Mouse (Mus musculus) cerebellum, adult (tissue): Measurements from ENCODE around the gene Bricd5.

Source experiments
- ATAC-seq: cut with Nextera tagmentation; 2 replicates; pipeline ENCODE4 v1.9.2; 2017; ENCODE audit warnings: mild to moderate bottlenecking, moderate library complexity, mixed read lengths; ENCODE audit not compliant: insufficient number of reproducible peaks, low FRiP score, low TSS enrichment

Gene Bricd5

DNA sequence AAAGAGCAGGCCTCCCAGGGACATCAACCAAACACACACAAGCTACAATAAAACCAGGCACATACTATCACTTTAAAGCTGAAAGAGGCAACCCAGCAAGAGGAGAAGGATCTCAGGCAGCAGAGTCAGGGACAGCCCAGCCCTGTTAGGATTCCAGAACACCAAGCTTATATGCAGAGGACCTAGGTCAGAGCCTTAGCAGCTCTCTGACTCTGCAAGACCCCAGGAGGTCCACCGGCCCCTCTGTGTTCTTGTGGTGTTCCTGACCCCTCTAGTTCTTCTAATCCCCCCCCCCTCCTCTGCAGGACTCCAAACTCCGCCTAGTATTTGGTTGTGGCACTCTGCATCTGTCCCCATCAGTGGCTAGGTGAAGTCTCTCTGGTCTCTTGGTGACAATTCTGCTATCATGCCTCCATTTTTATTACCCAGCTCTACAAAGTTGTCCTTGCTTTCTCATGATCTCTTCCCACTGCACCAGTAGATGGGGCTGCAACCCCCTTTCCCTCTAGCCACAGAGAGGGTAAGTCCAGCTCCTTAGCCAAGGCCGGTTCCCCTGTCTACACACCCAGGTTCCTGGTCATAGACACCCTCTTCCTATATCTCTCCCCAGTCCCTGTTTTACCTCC is 6.6 kb downstream of the Bricd5 start:
- ATAC-seq = no peak

DNA sequence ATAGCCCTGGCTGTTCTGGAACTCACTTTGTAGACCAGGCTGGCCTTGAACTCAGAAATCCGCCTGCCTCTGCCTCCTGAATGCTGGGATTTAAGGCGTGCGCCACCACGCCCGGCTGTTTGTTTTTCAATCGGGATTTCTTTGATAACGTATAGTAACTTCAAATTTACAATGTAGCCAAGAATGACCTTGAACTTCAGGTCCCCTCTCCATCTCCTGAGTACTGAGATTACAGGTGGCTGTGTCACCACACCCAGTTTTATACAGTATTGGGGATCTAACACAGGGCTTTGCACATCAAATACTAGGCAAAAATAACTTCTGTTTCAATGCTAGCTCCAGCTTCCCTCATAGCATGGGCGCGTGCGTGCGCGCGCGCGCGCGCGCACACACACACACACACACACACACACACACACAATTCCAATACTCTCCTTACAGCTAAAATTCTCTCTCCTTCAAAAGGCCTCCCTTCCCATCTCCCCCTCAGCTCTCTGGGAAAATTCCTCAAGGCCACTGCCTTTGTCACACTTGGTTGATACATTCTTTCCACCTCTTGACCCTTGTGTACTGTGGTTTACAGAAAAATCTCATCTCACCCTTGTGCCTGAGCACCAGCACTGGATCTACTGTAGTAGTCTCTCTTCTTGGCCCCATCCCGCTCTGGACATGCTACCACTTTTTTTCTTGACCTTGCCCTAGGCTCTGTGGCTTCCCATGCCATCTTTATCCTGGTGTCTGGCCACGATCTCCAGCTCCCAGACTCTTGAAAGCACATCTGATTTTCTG is 7.5 kb downstream of the Bricd5 start:
- no peak for ATAC-seq

DNA sequence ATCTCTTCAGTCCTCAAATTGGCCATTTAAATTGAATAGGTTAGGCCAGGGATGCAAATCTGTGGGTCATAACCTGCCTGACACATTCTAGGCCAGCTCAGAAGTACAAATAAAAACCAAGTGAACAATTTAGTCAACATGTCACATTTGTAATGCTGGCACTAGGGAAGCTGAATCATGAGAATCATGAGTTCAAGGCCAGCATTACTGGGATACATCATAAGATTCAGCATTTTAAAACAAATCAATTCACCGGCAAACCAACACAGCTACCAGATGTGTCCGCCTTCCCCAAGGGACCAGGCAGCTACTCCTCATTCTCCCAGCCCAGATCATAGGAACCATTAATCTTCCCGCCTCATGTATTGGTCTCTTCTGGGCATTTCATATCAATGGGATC is 9.8 kb downstream of the Bricd5 start:
- ATAC-seq = no peak

DNA sequence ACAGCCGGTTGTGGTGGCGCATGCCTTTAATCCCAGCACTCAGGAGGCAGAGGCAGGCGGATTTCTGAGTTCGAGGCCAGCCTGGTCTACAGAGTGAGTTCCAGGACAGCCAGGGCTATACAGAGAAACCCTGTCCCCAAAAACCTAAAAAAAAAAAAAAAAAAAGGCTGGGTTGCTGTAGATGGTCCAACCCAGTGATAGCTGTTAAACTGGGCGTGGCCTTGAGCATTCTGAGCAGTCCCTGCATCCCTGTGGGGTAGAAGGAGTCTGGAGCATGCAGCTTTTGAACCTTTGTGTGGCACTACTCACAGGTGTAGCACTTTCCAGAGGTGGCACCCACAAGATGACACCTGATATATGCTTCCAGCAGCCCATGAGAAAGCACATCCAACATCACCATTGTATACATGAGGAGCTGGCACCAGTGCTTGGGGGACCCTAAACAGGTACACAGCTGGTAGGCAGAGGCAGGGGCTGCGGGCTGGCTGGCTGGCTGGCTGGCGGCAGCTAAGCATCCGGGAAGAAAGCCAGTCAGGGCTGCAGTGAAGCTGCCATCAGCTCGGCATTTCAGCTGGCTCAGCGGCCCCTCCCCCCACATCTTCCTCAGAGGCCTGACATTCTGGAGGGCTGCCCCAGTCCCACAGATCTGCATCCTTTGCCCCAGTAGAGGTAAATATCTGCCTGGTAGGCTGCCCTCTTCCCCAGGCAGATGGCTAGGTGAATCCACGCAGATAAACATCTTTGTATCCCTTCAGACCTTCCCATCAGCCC is 11.6 kb downstream of the Bricd5 start:
- no peak for ATAC-seq

DNA sequence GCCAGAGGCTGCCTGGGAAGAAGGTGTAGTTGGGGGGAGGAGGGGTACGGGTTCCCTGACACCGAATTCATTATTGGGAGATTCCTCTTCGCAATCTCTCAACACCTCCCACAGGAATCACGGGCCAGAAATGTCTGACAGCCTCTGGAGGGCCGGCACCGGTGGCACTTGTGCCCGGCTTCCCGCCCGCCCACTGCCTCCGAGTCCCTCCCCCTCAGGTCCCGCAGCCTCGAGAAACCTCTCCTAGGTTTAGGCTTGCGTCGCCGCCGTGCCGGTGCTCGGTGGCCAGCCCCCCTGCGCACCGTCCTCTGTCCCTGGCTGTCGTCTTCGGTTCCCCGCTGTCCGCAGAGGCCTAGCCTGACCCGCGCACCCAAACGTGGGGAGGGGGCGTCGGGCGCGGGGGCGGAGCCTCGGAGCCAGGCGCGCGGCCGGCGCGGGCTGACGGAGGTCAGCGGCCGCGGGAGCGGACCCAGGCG is 14.5 kb downstream of the Bricd5 start, which contains the start of gene Caskin1:
Gene Caskin1, plus strand, starts transcription at position 416 of the 476 bp plus-strand sequence.
- ATAC-seq = peak; percentile 66

DNA sequence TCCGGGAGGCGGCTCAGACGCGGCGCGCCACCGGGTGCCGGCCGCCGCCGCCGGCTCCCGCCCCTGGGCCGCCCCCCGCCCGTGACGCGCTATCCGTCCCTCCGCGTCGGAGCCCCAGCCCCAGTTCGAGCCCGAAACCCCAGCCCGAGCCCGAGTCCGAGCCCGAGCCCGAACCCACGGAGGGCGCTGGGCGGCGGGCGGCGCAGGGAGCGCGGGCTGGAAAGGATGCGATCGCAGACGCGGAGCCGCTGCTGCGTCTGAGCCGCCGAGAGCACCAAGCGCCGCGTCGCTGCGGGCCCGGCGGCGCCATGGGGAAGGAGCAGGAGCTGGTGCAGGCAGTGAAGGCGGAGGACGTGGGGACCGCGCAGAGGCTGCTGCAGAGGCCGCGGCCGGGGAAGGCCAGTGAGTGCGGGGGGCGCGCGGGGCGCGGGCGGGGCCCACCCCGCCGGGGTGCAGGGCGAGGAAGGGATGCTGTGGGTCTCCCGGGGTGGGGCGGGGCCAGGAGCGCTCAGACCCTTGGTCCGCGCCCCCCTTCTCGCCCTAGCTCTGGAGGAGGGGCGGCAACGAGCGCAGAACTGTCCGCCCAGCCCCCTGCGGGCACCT is 15.1 kb downstream of the Bricd5 start:
- ATAC-seq = peak; percentile 32; the same call in 1 of the 2 replicates

DNA sequence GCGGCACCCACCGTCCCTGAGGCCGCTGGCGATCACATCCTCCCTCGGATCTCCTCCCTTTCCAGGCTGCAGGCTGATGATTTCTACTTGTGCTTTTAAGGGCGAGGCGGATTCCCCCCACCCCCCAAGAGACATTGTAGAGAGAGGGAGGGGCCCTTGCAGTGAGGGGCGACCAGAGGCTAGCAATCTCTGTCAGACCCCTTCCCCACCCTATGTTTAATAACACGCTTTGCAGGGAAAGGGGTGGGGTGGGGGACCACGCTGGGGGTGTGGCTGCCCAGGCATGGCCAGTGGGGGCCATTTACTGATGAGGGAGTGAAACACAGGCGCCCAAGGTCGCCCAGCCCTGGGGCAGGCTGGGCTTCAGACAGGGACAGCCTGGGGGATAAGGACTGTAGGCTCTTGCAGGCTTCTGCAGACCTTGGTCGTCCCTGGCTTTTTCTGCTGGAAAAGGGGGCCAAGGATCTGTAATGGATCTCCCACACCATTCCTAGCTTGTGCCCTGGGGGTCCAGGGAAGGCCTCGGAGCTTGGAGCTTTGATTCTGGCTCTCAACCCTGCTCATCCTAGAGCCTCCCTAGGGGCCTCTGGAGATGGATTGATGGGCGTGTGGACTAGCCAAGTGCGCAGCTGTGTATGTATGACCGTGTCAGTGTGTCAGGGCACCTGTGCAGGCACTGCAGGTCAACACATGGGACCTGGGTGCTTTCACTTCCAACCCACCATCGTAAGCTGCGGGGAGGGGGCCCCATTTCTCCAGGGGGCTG is 15.8 kb downstream of the Bricd5 start:
- ATAC-seq = no peak

DNA sequence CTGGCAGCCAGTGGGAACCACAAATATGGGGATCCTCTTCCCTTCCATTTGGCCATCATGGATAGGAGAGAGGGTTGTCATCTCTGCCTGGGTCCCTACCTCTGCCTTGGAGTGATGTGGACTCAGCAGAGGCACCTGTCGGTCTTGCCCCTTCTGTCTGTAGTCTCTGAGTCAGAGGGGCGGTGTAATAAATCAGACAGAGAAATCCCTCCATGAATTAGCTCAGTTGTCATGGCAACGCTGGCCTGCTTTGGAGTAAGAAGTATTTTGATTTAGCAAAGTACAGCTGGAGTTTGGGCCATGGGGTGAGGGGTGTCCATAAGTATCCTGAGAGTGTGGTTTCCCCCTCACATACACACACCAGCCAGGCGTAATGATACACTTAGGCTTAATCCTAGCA is 16.7 kb downstream of the Bricd5 start:
- ATAC-seq = no peak

DNA sequence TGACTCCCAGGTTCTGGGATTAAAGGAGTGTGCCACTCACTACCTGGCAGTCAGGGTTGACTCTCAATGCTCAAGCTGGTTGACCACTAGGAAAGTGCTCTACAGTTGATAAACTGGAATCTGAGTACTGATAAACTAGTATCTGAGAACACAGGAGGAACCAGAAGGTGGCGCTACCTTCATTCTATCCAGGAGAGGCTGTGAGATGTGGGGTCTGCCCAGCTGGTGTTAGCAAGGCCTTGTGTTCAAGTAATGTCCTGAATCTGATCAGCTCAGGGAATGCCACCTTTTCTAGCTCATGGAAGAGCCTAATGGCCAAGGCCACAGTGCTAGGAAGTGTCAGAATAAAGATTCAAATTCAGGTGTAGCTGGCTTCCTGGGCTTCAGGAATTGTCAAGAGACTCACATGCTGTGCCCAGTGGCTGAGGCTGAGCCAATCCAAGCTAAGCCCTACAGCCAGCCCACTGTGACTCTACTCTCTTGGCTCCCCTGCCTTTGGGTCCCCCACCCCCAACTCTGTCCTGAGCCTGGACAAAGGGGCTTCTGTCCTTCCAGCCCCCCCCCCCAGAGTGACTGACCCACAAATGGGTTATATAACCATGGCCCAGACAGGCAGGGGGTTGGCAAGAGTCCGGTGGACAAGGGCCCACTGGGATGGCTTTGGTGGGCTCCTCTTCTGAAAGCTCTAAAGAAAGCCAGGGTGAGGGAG is 21.1 kb downstream of the Bricd5 start:
- ATAC-seq = no peak; the same call in 1 of the 2 replicates

DNA sequence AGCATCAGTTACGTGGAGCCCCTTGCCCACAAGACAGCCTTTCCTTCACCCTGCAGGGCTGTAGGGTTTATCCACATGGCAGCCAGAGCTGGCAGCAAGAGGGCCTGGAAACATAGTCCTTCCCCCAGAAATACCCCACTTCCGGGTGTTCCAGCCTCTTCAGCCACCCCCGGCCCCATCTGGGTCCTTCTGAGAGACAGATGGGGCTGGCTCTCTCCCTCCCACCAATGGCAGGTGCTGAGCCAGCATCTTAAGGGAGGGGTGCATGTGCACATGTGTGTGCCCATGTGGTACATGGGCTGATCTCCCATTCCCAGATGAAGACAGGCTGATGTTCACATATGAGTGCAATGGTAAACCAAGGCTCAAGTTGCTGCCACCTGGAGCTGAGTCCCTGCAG is 21.8 kb downstream of the Bricd5 start:
- no peak for ATAC-seq

DNA sequence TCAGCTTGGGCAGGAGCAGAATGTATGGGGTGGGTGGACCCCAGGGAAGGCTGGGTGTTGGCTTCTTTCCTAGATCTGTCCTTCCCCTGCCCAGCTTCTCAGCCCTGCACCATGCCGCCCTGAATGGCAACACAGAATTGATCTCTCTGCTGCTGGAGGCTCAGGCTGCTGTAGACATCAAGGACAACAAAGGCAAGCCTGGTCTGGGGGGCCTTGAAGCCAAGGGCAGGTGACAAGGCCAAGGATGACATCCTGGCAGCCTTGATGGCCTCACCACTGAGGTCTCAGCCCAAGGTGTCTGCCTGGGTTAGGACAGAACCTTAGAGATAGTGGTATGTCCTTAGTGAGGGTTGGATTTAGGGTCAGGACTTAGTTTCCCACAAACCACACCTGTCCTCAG is 22.3 kb downstream of the Bricd5 start:
- no peak for ATAC-seq

DNA sequence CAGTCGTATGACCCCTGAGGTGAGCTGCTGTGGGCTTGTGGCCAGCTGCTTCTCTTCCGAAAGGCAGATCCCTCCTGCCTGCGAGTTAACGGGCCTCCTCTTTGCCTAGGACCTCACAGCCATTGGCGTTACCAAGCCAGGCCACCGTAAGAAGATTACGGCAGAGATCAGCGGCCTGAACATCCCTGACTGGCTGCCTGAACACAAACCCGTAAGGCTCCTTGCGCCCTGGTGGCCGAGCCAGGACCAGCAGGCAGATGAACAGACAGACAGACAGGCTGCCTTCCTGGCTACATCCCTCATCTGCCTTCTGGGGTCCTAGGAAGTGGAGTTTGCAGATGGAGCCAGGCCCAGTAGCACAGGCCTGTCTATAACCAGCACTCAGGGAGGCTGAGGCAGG is 28.5 kb downstream of the Bricd5 start:
- no peak for ATAC-seq

DNA sequence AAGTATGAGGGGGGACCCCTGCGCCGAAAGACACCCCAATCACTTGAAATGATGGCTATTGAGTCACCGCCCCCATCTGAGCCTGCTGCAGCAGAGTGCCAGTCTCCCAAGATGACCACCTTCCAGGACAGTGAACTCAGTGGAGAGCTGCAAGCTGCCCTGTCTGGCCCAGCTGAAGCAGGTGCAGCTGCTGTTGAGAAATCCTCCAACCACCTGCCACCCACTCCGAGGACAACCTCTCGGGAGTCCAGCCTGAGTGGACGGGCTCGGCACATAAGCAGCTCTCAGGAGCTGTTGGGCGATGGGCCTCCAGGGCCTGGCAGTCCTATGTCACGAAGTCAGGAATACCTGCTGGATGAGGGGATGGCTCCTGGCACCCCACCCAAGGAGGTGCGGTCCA is 30.4 kb downstream of the Bricd5 start:
- no peak for ATAC-seq

DNA sequence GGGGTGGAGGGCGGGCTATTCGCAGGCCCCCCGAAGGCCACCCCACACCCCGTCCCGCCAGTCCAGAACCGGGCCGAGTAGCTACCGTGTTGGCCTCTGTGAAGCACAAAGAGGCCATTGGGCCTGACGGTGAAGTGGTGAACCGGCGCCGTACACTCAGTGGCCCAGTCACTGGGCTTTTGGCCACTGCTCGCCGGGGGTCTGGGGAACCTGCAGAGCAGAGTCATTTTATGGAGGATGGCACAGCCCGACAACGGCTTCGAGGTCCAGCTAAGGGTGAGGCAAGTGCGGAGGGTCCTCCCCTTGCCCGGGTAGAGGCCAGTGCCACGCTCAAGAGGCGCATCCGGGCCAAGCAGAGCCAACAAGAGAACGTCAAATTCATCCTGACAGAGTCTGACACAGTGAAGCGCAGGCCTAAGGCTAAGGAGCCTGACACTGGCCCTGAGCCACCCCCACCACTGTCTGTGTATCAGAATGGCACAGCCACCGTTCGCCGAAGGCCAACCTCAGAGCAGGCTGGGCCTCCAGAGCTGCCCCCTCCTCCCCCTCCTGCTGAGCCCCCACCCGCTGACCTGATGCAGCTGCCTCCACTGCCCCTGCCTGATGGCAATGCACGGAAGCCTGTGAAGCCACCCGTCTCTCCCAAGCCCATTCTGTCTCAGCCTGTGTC is 31.7 kb downstream of the Bricd5 start:
- ATAC-seq = no peak

DNA sequence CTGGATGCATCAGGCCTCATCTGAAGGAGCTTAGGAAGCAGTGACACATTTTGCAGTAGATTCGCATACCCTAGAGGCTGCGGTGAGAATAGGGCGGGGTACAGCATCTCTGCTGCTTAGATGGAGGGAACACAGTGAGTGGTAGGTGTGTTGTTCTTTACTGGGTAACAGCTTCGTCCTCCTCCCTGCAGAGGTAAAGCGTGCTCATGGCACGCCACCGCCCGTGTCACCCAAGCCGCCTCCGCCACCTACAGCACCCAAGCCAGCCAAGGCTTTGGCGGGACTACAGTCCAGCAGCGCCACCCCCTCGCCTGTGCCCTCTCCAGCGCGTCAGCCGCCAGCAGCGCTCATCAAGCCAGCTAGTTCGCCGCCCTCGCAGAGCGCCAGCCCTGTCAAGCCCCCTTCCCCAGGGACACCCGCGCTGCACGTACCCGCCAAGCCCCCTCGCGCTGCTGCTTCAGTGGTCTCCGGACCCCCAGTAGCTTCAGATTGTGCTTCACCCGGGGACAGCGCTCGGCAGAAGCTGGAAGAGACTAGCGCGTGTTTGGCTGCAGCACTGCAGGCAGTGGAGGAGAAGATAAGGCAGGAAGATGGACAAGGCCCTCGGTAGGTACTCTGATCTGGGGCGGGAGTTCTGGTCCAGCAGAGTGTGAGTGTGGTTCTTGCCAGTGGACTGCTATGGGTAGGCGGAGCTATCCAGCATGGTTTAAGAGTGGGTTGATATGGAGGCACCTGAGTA is 32.8 kb downstream of the Bricd5 start:
- ATAC-seq = no peak

DNA sequence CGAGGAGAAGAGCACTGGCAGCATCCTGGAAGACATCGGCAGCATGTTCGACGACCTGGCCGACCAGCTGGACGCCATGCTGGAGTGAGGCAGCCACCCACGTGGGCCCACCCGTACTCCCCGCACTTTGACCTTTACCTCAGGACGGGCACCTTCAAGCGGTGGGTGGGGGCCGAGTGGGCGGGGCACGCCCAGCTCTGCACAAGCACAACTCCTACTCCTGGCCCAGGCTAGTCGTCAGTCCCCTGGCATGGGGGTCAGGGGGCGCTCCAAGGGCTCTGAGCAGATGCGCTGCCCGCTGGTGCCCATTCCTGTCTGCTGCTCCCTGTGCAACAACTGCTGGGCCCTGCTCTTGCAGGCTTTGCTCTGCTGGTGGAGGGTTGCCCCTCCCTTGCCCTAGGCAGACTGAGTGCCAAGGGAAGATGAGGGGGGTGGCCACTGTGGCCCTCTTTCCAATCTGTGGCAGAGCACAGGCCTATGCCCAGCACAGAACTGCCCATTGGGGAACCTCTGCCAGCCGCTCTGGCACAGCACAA is 33.5 kb downstream of the Bricd5 start:
- ATAC-seq = no peak

DNA sequence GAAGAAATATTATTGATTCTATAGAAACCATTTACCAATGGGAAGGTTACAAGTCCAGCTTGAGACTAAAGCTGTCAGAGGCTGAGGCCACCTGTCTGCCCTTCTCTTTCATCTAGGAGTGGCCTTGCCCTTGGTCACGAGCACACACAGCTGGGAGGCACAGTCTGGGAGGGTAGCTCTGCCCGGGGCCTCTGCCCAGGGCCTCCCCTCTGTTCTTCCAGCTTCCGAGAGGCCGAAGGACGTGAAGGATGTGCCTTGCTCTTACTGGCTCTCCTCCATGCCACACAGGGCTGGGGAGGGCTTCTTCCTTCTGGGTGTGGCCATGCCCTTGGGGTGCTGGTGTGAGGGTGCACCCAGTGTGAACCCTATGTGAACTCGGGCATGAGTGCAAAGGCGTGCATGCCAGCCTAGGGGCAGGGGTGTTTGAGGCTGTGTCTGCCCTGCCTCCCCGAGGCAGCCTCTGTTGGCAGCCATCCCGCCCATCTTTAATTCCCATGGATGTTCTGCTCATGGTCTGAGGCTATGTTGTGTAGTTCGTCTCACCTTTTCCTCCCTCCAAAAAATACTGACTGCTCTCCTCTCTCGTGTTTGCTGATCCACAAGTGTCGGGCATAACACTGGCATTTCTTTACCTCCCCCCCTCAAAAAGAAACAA is 34.2 kb downstream of the Bricd5 start:
- no peak for ATAC-seq
